ENCODE assay signal across 18 mouse cellular contexts in genomic region chr13:94564351-94564994, GRCm38 (mm10).
DNase-seq lines count a peak whose midpoint lies in the region; ATAC-seq and TF ChIP-seq lines count a peak whose summit lies in the region.
"Had no signal": no experiment of that assay in that cellular context is flagged by ENCODE, and none has a peak within 500 bp of the region (broad histone marks: within the 10 kb centered on the region; RNA-seq: fewer than 3 reads in every experiment).

No protein-coding gene starts in this region.

- peaks cover 36% of the 10 kb centered on the region for H3K4me1 ChIP-seq in forebrain, embryonic 15.5 days
- H3K4me1 ChIP-seq in neural tube, embryonic 11.5 days (ENCODE audit: control insufficient read depth, insufficient read depth, low read length), result peaks cover 9% of the 10 kb centered on the region

- no peak for TF ChIP-seq POLR2A in brain, embryonic 14.5 days (IDR thresholded peaks at IDR 0.05; ENCODE audit: borderline replicate concordance, extremely low read depth, insufficient read depth, insufficient read length, poor library complexity, severe bottlenecking)

- no peak overlapping the region for H3K4me3 ChIP-seq in forebrain, embryonic 15.5 days
- no peak overlapping the region for H3K4me3 ChIP-seq in neural tube, embryonic 11.5 days (ENCODE audit: low read depth, low read length)
- H3K4me3 ChIP-seq: erythroblast, embryonic 14.5 days; heart, embryonic 10.5 days; liver, embryonic 13.5 days had no signal

- peak overlapping the region; percentile 29; the same call in 1 of the 2 replicates for H3K27ac ChIP-seq in forebrain, embryonic 15.5 days (replicated peaks)
- H3K27ac ChIP-seq in neural tube, embryonic 11.5 days (ENCODE audit: low read depth, low read length), result no peak overlapping the region
- H3K27ac ChIP-seq: heart, embryonic 10.5 days; liver, embryonic 13.5 days had no signal

- H3K9ac ChIP-seq in forebrain, embryonic 15.5 days (replicated peaks), result no peak overlapping the region
- no peak overlapping the region for H3K9ac ChIP-seq in neural tube, embryonic 11.5 days (ENCODE audit: low read length)
- H3K9ac ChIP-seq: liver, embryonic 13.5 days had no signal

- peaks cover 4% of the 10 kb centered on the region; the same call in 1 of the 2 replicates for H3K27me3 ChIP-seq in forebrain, embryonic 15.5 days
- peaks cover 19% of the 10 kb centered on the region for H3K27me3 ChIP-seq in neural tube, embryonic 11.5 days (ENCODE audit: control insufficient read depth, insufficient read depth, low read length)
- H3K27me3 ChIP-seq: CH12.LX; liver, embryonic 13.5 days; Patski had no signal

- no peaks in the 10 kb centered on the region for H3K36me3 ChIP-seq in forebrain, embryonic 15.5 days
- no peaks in the 10 kb centered on the region for H3K36me3 ChIP-seq in neural tube, embryonic 11.5 days (ENCODE audit: control insufficient read depth, insufficient read depth, low read length)

- H3K9me3 ChIP-seq in forebrain, embryonic 15.5 days, result no peaks in the 10 kb centered on the region
- no peaks in the 10 kb centered on the region for H3K9me3 ChIP-seq in neural tube, embryonic 11.5 days (ENCODE audit: control insufficient read depth, low read length)
- H3K9me3 ChIP-seq: heart, embryonic 10.5 days; liver, embryonic 13.5 days had no signal

- peak; percentile 77 for DNase-seq in brain, embryonic 14.5 days (ENCODE audit: low read depth)
- peak; percentile 74 for DNase-seq in embryo, embryonic 10.5 days (ENCODE audit: low spot score)
- peak; percentile 43 for DNase-seq in neural tube, embryonic 11.5 days (ENCODE audit: low spot score)
- DNase-seq in gastrocnemius, postnatal 10 days, result no peak
- DNase-seq in thymus, postnatal 10 days (ENCODE audit: low spot score in 2 of 2), result no peak
- DNase-seq in T-cell, adult 2 months (ENCODE audit: low spot score), result no peak
- DNase-seq: adrenal gland, postnatal 10 days; cerebellum, postnatal 36 days; heart, postnatal 4 days; kidney, adult 9 months; liver, embryonic 13.5 days; lung, postnatal 36 days; thymus, postnatal 4 days had no signal

- TF ChIP-seq CTCF in brain, embryonic 14.5 days (IDR thresholded peaks at IDR 0.05; ENCODE audit: borderline replicate concordance, extremely low read depth, insufficient read depth, insufficient read length), result no peak

- peak; percentile 24; the same call in 1 of the 2 replicates for ATAC-seq in forebrain, embryonic 15.5 days (replicated peaks)
- peak; percentile 51 for ATAC-seq in neural tube, embryonic 11.5 days (ENCODE audit: insufficient read depth, low FRiP score, low TSS enrichment)
- ATAC-seq: Patski had no signal

- WGBS in forebrain, embryonic 15.5 days, result 12% methylated on average over 13 of the region's 13 CpGs
- 23% methylated on average over 13 of the region's 13 CpGs for WGBS in neural tube, embryonic 11.5 days

- 0 out of 2 replicates have a peak overlapping the region, but pooled peaks have one; percentile 3 for H3K4me2 ChIP-seq in forebrain, embryonic 15.5 days (replicated peaks)
- no peak overlapping the region for H3K4me2 ChIP-seq in neural tube, embryonic 11.5 days (ENCODE audit: low read depth)
- H3K4me2 ChIP-seq: liver, embryonic 13.5 days had no signal

Comparison
In these comparisons a context has a peak if more than half of its experiments do, and no peak if none do; other contexts are left out.
1. DNase-seq: peak in brain, embryonic 14.5 days (single experiment), embryo, embryonic 10.5 days (single experiment) and neural tube, embryonic 11.5 days (single experiment); none in gastrocnemius, postnatal 10 days (single experiment), thymus, postnatal 10 days (0 of 2) and T-cell, adult 2 months (single experiment).